Mouse (Mus musculus) ovary, postnatal 14 days (tissue): Measurements from ENCODE around the gene Isg15.
"Not testable (repeated sequence)": the region's sequence is repeated elsewhere in the genome, so short reads cannot be mapped to it uniquely, and the experiment has no call there.

Source experiments
- DNase-seq: peaks from one replicate; pipeline ENCODE4 v3.0.0; 2022; ENCODE audit warnings: low spot score

The Isg15 gene

DNA sequence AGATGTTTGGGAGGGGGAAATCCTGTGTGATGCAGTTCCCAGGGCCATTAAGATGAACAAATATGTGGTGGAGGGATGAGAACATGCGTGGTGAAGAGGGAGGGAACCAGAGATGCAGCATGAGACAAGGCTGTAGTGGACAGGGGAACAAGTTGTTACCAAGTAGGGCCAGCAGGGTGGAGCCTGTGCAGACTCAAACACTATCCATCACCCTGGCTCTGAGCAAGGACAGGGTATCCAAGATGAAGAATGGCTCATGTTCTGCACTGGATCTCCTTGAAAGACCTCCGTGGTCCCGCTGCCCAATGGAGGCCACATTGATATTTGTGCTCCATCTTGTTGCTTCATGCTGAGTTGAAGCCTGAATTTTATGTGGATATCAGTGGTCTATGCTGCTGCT, 45.8 kb downstream of the Isg15 start:
- DNase-seq = no peak

DNA sequence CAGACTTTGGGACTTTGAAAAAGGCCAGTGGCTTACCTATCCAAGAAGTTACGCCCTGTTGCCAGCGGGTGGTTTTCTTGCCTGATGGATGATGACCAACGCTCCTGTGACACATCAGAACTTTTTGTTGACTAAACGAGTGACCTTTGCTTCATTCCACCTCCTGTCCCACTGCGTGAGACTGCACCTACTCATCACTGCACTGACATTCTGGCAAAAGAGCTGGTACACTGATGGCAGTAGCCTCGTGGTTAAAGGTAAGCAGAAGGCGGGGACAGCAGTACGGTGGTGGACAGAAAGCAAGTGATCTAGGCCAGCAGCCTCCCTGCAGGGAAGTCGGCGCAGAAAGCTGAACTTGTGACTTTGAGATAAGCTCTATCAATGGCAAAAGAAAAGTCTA, 49.7 kb downstream of the Isg15 start:
- DNase-seq = not testable (repeated sequence)
